Mouse (Mus musculus) heart, embryonic 13.5 days (tissue): ENCODE results near the gene Cap1. TPM values are rescaled to one million over a fixed set of nuclear protein-coding genes. Genes with fewer than 3 reads are reported as not detected.
A peak's percentile ranks its signal among the peaks of the same experiment; 100 is the strongest.

Source experiments
- ATAC-seq: fragments of 200-750 bp; cut with Nextera tagmentation; 2 replicates; pipeline ENCODE4 v1.8.0; 2017; ENCODE audit warnings: moderate TSS enrichment; ENCODE audit not compliant: insufficient number of reproducible peaks, low FRiP score, low TSS enrichment; ENCODE audit errors: extremely low read depth
- H3K27ac ChIP-seq: fragments of 300-500 bp; sonication (generic); replicated peaks from 2 replicates; pipeline ENCODE4 v1.5.1; 2015; ENCODE audit warnings: moderate library complexity, mild to moderate bottlenecking, inconsistent platforms
- H3K27me3 ChIP-seq: fragments of 300-500 bp; sonication (generic); replicated peaks from 2 replicates; pipeline ENCODE4 v1.6.1; 2015; ENCODE audit warnings: mild to moderate bottlenecking, inconsistent platforms
- H3K36me3 ChIP-seq: fragments of 300-500 bp; sonication (generic); 2 replicates; pipeline ENCODE4 v1.6.1; 2015; ENCODE audit warnings: mild to moderate bottlenecking, inconsistent platforms
- H3K4me1 ChIP-seq: fragments of 300-500 bp; sonication (generic); 2 replicates; pipeline ENCODE4 v1.6.1; 2015; ENCODE audit warnings: inconsistent platforms
- H3K4me2 ChIP-seq: fragments of 300-500 bp; sonication (generic); 2 replicates; pipeline ENCODE4 v1.6.1; 2015; ENCODE audit warnings: inconsistent platforms, mild to moderate bottlenecking, moderate library complexity
- H3K4me3 ChIP-seq: fragments of 300-500 bp; sonication (generic); 2 replicates; pipeline ENCODE4 v1.5.1; 2015; ENCODE audit warnings: moderate library complexity, mild to moderate bottlenecking, inconsistent platforms
- H3K9ac ChIP-seq: fragments of 300-500 bp; sonication (generic); 2 replicates; pipeline ENCODE4 v1.6.1; 2015; ENCODE audit warnings: inconsistent platforms, mild to moderate bottlenecking, moderate library complexity
- H3K9me3 ChIP-seq: fragments of 300-500 bp; sonication (generic); 2 replicates; pipeline ENCODE4 v1.6.1; 2016; ENCODE audit warnings: inconsistent platforms
- WGBS: fragments of 180-500 bp; shearing (Covaris S2); methylation state at CpG from one replicate; pipeline ENCODE4 v1.1.7; 2015; ENCODE audit warnings: mixed read lengths; 5-methylcytosine and 5-hydroxymethylcytosine counted together
- polyA plus RNA-seq: library from polyadenylated mRNA; unstranded; fragments of >200 nt; fragmentation: Nextera tagmentation; extraction: Ambion mirVana; gene quantifications from 2 replicates; pipeline ENCODE4 v1.2.1, GENCODE M21; 2015

The Cap1 gene
- polyA plus RNA-seq, 1 experiment from 2014 or later, result 49.7 TPM

DNA sequence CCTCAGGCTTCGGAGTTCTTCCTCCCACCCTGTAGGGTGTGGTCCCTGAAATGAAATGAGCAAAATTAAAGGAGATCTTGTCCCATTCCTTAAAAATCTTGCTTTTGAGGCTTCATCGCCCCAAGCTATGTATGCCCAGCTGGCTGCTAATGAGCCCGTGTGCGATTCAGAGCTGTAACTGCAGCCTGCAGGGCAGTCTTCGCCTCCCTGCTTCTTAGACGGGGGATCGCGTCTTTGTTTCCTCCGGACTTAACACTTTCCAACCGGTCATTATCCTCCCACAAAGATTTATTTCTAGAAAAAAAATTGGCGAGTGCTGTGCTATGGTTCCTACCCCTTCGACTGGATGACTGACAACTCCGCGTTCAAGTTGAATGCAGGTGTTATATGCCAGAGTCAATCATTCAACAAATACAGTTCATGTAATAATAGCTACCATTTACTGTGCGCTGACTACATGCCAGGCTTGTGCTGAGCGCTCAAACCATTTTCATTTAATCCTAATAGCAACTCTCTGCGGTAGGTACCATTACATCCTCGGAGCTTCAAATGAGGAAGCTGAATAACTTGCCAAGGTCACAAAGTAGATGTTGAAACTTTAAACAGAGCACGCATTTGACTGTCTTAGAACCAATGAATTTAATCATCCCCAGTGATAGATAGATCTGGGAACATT, 861 bp upstream of the Cap1 start:
- peak overlapping the region; percentile 92 for H3K4me3 ChIP-seq
- peak overlapping the region; percentile 75 for H3K4me2 ChIP-seq
- H3K36me3 ChIP-seq, result no peaks in the 10 kb centered on the region
- no peaks in the 10 kb centered on the region for H3K27me3 ChIP-seq
- H3K27ac ChIP-seq, result peak overlapping the region; percentile 100
- H3K4me1 ChIP-seq, result peaks cover 50% of the 10 kb centered on the region
- no peak for ATAC-seq
- H3K9ac ChIP-seq, result peak overlapping the region; percentile 86
- 10% methylated on average over 19 of the region's 19 CpGs for WGBS
- no peaks in the 10 kb centered on the region for H3K9me3 ChIP-seq

DNA sequence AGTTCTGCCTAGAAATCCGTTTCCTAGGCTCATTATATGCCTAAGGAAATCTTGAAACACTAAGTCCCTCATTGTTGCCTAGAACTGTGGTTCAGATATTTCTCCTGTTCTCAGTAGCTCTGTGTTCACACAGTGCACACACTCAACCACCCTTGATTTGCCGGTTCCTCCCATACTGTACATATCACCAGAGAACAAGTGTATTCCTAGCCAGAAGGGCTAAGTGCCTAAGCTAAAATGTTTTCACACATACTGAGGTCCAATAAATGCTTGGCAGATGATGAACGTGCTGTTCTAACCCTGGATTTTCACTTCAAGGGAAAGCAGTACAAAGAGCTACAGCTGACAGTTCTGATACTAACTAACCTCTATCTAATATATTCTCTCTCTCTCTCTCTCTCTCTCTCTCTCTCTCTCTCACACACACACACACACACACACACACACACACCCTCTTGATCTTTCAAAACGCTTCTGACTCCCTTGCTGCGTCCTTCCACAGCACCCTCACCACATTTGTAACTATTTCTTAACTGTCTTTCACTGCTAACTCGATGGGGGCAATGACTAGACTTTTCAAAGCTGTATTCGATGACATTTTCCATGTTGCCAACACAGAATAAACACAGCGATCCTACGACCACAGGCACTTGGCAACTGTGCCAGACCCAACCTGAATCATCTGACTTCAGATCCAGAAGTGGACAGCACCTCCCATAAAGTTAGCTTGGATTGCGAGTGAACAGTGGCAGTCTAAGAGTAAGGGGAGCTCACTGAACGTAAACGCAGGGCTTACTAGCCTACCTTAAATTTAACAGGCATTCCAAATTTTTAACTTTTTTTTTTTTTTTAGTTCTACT, 1.1 kb downstream of the Cap1 start:
- WGBS, result 25% methylated on average over 12 of the region's 12 CpGs
- H3K4me2 ChIP-seq, result peak overlapping the region; percentile 75
- no peaks in the 10 kb centered on the region for H3K9me3 ChIP-seq
- no peaks in the 10 kb centered on the region for H3K36me3 ChIP-seq
- H3K9ac ChIP-seq, result peak overlapping the region; percentile 94
- ATAC-seq, result no peak
- peak overlapping the region; percentile 100 for H3K27ac ChIP-seq
- H3K27me3 ChIP-seq, result no peaks in the 10 kb centered on the region
- H3K4me1 ChIP-seq, result peaks cover 46% of the 10 kb centered on the region
- peak overlapping the region; percentile 92 for H3K4me3 ChIP-seq

DNA sequence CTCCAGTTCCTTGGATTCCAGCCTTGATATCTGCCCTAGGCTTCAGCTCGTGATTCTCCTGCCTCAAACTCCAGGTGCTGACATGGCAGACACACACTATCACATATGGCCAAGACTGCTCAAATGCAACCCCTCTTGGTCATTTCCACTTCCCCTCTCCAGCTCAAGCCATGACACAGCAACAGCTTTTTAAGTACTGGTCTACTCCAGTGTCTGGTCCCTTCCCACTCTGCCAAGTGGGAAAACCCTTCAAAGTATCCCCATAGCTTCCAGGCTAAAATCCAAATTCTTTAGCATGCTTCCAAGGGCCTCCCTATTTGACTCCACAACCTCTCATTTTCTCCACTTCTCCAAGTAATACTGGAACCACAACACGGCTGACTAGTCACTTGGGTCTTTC, 1.8 kb downstream of the Cap1 start:
- Histone ChIP-seq H3K27me3 (no peaks in the 10 kb centered on the region), H3K9ac (peak overlapping the region; percentile 94), H3K4me2 (peak overlapping the region; percentile 75), H3K4me3 (peak overlapping the region; percentile 92), H3K4me1 (peaks cover 46% of the 10 kb centered on the region), H3K27ac (peak overlapping the region; percentile 100), H3K9me3 (no peaks in the 10 kb centered on the region), H3K36me3 (no peaks in the 10 kb centered on the region)
- ATAC-seq, result no peak
- WGBS, result 43% methylated on average over 2 of the region's 2 CpGs

DNA sequence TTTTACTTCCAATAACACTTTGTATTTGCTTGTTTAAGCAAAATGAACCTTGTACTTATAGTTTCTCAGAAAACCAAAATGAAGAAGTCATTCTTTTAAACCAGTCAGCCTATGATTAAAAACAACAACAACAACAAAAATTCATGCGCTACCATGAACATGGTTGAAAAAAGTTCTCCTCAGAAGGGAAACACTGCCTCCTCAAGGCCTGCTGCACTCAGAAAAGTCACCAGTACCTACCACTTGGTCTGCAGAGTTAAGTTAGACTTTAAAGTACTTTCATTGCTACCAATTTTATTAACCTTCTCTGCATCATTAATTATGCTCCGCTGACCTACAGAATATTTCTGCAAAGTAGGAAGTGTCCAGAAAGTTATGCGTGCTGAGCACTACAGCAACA, 2.6 kb downstream of the Cap1 start:
- Histone ChIP-seq H3K4me1 (peaks cover 53% of the 10 kb centered on the region), H3K4me2 (peak overlapping the region; percentile 75), H3K9me3 (no peaks in the 10 kb centered on the region), H3K9ac (0 out of 2 replicates have a peak overlapping the region, but pooled peaks have one; percentile 94), H3K4me3 (peak overlapping the region; percentile 92), H3K27ac (no peak overlapping the region), H3K36me3 (no peaks in the 10 kb centered on the region; the same call in 1 of the 2 replicates), H3K27me3 (no peaks in the 10 kb centered on the region)
- WGBS, result 84% methylated on average over 3 of the region's 3 CpGs
- no peak for ATAC-seq

- Histone ChIP-seq H3K27ac (0 out of 2 replicates have a peak overlapping the region, but pooled peaks have one; percentile 28), H3K9ac (no peak overlapping the region), H3K36me3 (no peaks in the 10 kb centered on the region; the same call in 1 of the 2 replicates), H3K4me3 (no peak overlapping the region), H3K27me3 (no peaks in the 10 kb centered on the region), H3K4me1 (peaks cover 55% of the 10 kb centered on the region), H3K4me2 (no peak overlapping the region), H3K9me3 (no peaks in the 10 kb centered on the region)
- no peak for ATAC-seq
- 72% methylated on average over 3 of the region's 3 CpGs for WGBS
Measured at GRCm38 (mm10) chr4:122882544-122882943, 3.3 kb downstream of the Cap1 start.

DNA sequence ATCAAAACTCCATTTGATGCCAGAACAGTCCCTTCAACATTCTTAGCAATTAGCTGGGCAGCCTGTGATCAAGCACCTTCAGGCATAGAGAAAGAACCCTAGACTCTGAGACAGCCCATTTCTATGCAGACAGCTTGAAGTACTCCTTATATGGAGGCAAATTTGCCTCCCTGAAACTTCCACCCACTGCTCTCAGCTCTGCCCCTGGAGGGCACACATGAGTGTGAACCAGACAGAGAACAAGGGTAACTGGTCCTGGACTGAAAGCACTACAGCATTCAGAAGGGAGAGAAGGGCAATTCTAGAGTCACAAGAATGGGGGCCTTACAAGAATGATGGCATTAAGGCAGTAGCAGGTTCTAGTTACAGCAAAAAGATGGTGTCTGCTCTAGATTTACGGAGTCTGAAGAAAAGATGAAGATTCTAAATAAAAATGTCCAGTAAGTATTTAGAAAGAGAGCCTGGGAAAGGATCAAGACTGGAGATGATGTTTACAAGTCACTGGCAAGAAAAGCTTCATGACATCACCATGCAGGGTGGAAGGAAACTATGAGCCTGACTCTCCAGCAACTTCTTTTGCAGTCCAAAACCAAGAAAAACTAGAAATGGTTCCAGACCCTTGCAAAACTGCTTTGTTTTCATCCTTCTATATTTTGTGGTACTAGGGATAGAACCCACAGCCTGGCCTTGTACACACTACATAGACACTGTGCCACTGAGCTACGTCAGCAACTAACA, 7.4 kb downstream of the Cap1 start:
- no peaks in the 10 kb centered on the region for H3K9me3 ChIP-seq
- no peak for ATAC-seq
- no peak overlapping the region for H3K4me2 ChIP-seq
- 90% methylated on average over 2 of the region's 2 CpGs for WGBS
- H3K36me3 ChIP-seq, result no peaks in the 10 kb centered on the region; the same call in 1 of the 2 replicates
- no peak overlapping the region for H3K4me3 ChIP-seq
- H3K27me3 ChIP-seq, result no peaks in the 10 kb centered on the region
- H3K4me1 ChIP-seq, result peaks cover 36% of the 10 kb centered on the region
- H3K9ac ChIP-seq, result peak overlapping the region; percentile 28; the same call in 1 of the 2 replicates
- peak overlapping the region; percentile 56; the same call in 1 of the 2 replicates for H3K27ac ChIP-seq

DNA sequence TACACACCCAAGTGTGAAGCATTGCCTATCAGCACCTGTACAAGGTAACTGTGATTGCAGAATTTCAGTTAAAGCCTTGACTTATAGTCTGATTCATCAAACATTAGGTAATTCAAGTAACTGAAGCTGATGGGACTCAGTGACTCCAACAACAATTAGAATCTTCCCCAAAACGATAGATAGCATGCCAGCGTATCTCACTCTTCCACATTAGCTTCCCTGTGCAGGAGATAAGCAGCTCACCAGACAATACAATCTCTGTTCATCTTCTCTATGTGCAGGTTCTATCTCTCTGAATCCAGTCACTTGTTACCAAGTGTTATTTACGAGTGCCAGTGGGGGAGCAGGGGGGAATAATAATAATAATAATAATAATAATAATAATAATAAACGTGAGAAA, 12.3 kb downstream of the Cap1 start:
- Histone ChIP-seq H3K27me3 (no peaks in the 10 kb centered on the region), H3K27ac (no peak overlapping the region), H3K9ac (no peak overlapping the region), H3K4me3 (no peak overlapping the region), H3K4me2 (no peak overlapping the region), H3K4me1 (peaks cover 16% of the 10 kb centered on the region), H3K36me3 (peaks cover 38% of the 10 kb centered on the region), H3K9me3 (no peaks in the 10 kb centered on the region)
- 65% methylated on average over 4 of the region's 4 CpGs for WGBS
- ATAC-seq, result no peak

- no peak overlapping the region for H3K4me3 ChIP-seq
- 52% methylated on average over 5 of the region's 5 CpGs for WGBS
- H3K4me1 ChIP-seq, result peaks cover 12% of the 10 kb centered on the region
- H3K27ac ChIP-seq, result no peak overlapping the region
- no peak overlapping the region for H3K4me2 ChIP-seq
- H3K9me3 ChIP-seq, result no peaks in the 10 kb centered on the region
- H3K27me3 ChIP-seq, result no peaks in the 10 kb centered on the region
- ATAC-seq, result no peak
- no peak overlapping the region for H3K9ac ChIP-seq
- H3K36me3 ChIP-seq, result peaks cover 43% of the 10 kb centered on the region
Measured at GRCm38 (mm10) chr4:122873003-122873402, 12.9 kb downstream of the Cap1 start.

GRCm38 (mm10) chr4:122871989-122872388, 13.9 kb downstream of the Cap1 start:
- no peak overlapping the region for H3K4me3 ChIP-seq

DNA sequence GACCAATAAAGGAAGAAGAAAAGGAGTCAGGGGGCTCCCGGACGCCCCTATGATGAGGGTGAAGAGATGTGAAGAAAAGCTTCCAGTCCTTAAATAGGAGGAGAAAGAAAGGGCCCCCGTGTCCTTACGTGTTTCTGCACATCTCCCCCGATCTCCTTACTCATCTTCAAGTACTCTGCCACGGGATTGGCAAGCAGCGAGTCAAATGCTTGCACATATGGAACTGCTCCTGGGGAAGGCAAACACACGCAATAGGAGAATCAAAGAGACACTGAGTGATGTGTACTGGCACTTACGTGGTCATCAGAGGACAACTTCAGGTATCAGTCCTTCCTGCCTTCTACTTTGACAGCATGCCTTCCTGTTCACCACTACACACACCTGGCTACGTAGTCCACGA, 14.6 kb downstream of the Cap1 start:
- Histone ChIP-seq H3K27me3 (no peaks in the 10 kb centered on the region), H3K9ac (no peak overlapping the region), H3K27ac (no peak overlapping the region), H3K4me2 (no peak overlapping the region), H3K9me3 (no peaks in the 10 kb centered on the region), H3K4me3 (no peak overlapping the region), H3K36me3 (peaks cover 59% of the 10 kb centered on the region), H3K4me1 (peaks cover 12% of the 10 kb centered on the region; the same call in 1 of the 2 replicates)
- ATAC-seq, result no peak
- WGBS, result 93% methylated on average over 11 of the region's 11 CpGs

More at GRCm38 (mm10) chr4:122871989-122872388, 13.9 kb downstream of the Cap1 start:
- H3K27ac ChIP-seq, result no peak overlapping the region
- H3K9ac ChIP-seq, result no peak overlapping the region
- peaks cover 52% of the 10 kb centered on the region for H3K36me3 ChIP-seq
- 70% methylated on average over 2 of the region's 2 CpGs for WGBS
- no peak overlapping the region for H3K4me2 ChIP-seq
- no peaks in the 10 kb centered on the region for H3K9me3 ChIP-seq
- no peaks in the 10 kb centered on the region for H3K27me3 ChIP-seq
- ATAC-seq, result no peak
- H3K4me1 ChIP-seq, result peaks cover 12% of the 10 kb centered on the region; the same call in 1 of the 2 replicates

DNA sequence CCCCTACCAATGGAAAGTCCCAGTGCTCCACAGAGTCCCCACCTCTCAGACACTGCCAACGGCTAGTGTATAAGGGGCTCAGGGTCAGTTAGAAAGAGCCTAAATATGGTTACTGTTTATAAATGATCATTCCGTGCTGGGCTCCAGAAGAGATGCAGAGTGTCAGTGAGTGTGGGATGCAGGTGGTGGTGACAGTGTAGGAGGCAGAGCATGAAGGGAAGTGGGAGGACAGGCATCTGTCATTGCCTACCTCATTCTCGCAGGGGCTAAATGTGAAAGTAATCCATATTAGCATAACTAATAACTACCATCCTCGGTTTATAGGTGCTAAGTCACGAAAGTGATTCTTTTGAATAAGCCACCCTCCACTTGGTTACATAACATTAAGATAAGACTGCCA, 15.1 kb downstream of the Cap1 start:
- Histone ChIP-seq H3K4me2 (no peak overlapping the region), H3K4me1 (peaks cover 12% of the 10 kb centered on the region; the same call in 1 of the 2 replicates), H3K27me3 (no peaks in the 10 kb centered on the region), H3K36me3 (peaks cover 64% of the 10 kb centered on the region), H3K27ac (no peak overlapping the region), H3K4me3 (no peak overlapping the region), H3K9me3 (no peaks in the 10 kb centered on the region), H3K9ac (no peak overlapping the region)
- WGBS, result 75% methylated on average over 5 of the region's 5 CpGs
- no peak for ATAC-seq
